Mouse (Mus musculus) adrenal gland, postnatal 25 days (tissue): ENCODE measurements around the gene Scn3b. TPM values are rescaled to one million over a fixed set of nuclear protein-coding genes. Genes with fewer than 3 reads are reported as not detected.
A peak's percentile ranks its signal among the peaks of the same experiment; 100 is the strongest.

Source experiments
- DNase-seq: peaks from one replicate; pipeline ENCODE4 v3.0.0; 2021; ENCODE audit warnings: mixed read lengths
- total RNA-seq: library from RNA; stranded (reverse); gene quantifications from 2 replicates; pipeline ENCODE4 v1.2.3, GENCODE M21; 2021

Gene Scn3b
- total RNA-seq, 1 experiment from 2014 or later, result 6.1 TPM

DNA sequence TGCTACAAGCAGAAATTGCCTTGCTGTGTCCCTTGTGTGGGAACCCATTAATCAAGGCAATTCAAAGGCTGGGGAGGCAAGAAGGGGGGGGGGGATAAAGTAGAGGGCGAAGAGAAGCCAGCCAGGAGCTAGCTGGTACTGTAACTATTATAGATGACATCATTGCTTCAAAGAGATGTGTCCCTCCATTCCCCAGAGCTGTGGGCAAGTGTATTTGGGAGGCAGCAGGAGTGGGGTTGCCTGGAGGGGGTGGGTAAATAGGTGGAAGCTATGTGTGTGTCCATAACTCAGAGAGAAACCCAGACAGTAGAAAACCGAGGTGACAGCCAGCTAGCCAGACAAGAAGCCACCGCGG, 292 bp upstream of the Scn3b start:
- no peak for DNase-seq

DNA sequence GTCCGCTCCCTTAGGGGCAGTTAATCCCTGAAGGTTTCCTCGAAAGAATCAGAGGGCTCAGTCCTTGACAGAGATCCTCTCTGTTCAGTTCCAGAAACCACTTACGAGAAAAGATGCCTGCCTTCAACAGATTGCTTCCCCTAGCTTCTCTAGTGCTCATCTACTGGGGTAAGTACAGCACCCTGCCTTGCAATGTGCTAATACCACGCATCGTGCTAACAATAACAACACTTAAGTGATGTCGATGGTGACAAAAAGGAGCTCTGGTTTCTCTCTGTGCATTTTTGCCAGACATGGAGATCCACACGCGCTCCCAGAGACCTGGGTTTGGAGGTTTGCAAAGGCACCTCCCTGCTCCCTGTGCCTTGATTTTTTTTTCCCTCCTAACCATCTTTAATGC, 863 bp downstream of the Scn3b start:
- no peak for DNase-seq

DNA sequence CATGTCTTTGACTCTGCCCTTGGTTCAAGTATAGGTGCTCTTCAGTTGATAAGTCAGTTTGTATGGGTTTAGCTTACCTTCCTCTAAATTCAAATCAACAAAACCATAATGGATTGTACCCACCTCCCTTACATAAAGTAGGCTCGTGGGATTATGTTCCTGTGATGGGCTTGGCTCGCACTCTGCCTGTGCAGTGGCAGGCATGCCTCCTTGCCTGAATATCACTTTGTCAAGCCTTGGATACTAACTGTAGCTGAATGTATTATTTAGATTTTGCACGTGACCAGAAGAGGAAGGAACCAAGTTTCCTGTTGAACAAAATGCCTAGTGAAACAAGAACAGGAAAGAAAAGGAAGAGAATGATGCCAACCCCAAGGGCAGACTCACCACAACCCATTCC, 2.1 kb downstream of the Scn3b start:
- DNase-seq, result no peak

DNA sequence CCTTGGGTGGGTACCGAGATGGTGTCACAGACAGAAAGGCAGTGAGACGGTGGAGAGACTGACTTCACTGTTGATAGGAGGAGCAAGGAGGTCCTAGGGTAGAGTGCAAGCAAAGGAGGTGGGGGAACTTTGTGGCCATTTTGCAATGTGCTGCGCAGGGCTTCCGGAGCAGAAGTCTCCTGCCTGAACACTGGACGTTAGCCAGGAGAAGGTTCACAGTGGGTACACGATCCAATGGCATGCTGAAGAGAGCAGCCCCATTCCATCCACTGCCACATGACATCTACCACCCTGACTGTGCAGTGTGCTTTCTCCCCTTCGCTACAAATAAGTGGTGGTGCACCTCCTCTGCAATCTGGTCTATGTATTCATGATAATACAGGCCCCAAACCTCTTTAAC, 3.8 kb downstream of the Scn3b start:
- DNase-seq, result no peak

DNA sequence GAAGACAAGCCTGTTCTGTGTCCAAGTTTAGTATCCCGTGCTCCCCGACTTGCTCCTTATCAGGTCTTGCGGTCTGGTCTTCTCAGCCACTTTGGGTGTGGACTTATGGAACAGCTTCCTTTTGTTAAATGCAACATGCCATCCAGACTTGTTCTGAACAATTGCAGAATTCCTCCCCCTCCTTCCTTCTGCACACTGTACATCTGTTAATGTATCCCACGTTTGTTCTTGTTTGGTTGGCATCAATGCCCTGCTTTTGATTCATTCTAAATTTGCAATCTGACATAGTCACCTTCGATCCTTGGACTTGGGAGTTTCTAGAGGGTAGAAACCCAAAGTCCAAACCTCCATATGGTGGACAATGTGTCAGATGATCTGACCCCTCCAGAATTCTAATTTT, 6.9 kb downstream of the Scn3b start:
- DNase-seq, result no peak

DNA sequence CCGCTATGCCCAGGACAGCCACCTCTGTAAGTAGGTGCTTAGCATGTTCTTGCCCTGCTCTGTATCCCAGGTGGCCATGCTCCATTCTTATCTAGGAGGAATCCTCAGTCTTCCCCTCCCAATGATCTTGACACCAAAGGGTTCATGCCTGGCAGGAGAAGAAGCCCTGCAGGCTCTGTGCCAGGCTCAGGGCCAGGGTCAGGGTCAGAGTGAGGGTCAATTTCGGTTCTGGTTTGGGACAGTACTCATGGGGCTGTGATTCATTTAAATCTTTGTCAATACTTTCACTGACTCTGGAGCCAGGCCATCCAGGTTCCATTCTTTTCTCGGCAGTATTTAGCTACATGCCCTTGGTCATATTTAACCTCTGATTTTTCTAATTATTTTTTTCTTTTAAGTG, 8.7 kb downstream of the Scn3b start:
- DNase-seq, result peak; percentile 33

DNA sequence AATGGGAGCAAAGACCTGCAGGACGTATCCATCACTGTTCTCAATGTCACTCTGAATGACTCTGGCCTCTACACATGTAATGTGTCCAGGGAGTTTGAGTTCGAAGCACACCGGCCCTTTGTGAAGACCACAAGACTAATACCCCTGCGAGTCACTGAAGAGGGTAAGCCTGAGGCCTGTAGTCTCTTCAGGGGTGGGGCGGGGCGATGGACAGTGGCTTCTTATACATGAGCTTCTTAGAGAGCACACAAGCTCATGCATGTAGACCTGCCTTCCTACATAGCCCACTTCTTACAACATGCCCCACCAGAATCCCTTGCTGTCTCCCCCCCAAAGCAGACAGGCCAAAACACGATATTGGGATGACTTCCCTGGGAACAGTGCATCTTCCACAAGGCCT, 10.4 kb downstream of the Scn3b start:
- DNase-seq, result no peak

DNA sequence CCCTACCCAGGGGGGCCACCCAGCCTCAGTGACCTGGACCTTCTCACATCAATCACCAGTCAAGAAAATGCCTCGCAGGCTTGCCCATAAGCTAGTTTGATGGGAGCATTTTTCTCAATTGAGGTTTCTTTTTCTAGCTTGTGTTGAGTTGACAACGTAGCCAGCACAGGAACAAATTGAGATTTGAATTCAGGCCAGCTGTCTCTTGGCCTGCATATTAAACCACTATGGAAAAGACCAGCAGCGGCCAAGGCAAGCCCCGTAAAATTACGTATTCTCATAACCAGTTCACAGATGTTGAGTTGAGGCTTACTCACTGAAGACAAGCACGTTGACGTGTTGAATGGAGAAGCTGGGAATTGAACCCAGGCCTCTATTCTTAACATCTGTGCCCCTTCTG, 14.0 kb downstream of the Scn3b start:
- DNase-seq, result no peak

DNA sequence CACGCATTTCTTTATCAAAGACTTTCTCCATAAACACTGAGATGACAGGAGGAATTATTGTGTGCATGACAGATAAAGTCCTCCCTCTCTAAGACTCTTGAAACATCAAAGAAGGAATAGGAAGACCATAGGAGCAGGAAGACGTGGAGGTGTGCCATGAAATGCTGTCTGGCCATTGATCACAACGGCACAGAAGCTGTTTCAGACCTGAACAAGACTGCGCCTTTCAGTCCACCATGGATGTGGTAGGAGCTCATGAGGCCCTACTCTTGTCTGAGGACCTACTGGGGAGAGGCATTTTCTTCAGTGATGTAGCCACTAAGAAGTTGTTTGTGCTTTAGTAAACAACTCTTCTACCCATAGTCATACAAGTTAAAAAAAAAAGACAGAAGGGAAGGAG, 23.5 kb downstream of the Scn3b start:
- no peak for DNase-seq

DNA sequence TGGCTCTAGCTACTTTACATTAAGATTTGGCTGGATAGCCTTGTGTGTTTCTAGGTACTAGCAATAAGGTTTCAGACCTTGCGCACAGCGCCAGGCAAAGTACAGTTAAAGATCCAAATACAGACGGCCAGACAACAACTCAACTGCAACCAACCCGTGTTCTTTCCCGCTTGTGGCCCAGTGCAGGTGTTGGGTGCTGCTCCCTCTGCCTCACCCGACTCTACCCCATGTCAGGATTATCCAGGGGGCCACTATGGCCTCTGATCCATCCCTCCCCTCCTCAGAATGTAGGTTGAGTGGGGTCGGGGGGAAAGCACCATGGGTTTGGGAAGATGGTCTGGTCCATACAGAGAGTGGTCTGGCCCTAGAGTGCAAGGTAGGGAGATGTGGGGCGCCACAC, 24.3 kb downstream of the Scn3b start:
- no peak for DNase-seq

DNA sequence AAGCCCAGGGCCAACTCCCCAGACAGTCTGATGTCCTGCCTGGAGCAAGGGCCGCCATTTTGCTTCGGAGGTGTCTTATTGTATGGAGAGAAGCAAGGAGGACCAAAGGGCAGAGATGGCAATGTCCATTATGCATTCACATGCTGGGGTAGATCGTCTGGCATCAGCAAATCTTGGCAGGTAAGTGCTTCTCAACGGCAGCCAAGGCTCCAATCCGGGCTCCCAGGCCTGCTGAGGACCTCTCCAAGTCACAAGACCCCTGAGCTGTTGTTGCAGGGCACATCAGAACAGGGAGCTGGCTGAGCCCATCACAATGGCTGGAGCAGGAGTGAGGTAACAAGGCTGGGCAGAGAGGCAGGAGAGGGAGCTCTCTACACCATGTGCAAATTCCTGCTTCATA, 24.7 kb downstream of the Scn3b start:
- DNase-seq, result no peak

DNA sequence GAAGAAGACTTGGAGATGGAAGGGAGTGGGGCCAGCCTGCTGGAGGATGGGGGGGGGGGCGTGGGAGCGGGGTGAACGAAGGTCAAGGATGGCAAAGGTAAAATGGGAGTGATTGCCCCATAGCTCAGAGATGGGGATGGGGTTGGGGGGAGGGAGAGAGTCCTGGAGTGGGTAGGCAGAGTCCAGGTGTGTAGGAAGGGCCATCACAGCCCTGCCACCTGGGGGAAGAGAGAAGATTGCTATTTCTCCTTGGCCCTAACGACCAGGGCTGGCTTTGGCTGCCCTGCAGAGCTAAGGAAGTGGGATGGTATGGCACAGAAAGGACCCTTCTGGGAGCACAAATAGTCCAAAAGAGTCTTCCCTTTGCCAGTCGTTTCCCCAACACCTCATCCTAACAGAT, 25.2 kb downstream of the Scn3b start:
- no peak for DNase-seq

DNA sequence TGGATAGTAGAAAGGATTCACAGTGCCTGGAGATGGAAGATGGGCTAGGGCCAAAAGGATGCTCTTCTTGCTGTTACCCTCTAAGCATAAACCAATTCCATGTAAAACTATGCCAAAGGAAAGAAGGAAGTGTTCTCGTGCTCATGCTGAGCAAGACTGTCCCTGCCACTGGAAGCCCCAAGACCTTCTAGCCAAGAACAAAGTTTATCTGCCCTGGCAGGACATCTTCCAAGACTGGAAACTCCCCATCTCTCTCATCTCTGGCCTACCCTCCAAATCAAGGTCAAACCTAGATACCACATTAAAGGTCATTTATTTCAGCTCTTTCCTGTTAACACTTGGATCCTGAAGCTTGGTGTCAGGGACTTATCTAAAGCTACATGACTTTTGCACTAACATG, 25.8 kb downstream of the Scn3b start:
- no peak for DNase-seq

DNA sequence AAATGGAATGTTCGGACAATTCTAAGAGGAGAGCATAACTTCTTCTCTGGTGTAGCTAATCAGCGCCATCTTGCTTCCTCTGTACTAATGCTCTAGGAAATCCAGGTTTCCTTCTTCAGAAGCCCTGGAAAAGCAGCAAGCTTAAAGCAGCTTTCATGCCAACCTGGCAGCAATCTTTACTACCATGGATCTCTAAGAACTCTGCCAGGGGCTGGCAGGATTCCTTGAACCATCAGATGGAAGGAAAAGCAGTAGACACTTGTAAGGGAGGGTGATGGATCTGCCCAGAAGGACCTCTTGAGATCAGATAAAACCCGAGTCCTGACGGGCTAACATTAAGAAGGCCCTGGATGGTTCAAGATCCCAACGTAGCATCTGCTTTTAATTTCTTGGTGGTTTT, 27.2 kb downstream of the Scn3b start:
- DNase-seq, result no peak

DNA sequence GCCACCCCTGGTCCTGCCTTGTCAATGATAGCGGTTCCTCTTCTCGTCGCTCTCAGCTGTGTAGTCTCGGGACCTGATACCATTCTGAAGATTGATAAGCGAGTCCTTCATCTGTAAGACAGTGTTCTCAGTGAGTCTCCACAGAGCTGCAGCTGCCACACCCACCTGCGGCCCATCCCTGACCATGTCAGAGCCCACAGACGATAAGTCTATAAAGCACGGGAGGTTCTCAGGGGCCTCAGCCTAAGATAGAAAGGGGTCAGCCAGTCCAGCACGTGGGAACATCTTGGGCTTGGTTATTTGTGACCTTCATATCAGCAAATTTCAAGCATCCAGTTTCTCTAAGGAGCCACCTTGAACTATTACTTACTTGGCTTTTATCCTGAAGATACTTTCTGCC, 29.0 kb downstream of the Scn3b start:
- DNase-seq, result no peak

DNA sequence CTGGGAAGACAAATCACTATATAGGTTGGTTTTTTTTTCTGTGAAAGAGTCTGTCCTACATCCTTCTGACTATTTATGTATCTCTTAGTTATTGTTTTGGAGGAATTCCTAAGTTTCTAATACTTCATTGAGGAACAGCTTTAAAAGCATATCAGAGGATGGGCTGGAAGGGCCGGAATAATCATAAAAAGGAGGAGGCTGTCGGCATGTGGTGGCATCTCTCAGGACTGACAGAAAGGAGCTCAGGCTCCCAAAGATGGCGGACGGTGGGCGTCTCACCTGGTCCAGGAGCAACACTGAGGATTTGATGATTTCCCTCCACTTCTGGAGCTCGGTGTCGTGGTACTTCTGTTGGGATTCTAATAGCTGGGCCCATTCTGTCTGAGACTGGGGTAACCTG, 30.3 kb downstream of the Scn3b start:
- DNase-seq, result no peak

DNA sequence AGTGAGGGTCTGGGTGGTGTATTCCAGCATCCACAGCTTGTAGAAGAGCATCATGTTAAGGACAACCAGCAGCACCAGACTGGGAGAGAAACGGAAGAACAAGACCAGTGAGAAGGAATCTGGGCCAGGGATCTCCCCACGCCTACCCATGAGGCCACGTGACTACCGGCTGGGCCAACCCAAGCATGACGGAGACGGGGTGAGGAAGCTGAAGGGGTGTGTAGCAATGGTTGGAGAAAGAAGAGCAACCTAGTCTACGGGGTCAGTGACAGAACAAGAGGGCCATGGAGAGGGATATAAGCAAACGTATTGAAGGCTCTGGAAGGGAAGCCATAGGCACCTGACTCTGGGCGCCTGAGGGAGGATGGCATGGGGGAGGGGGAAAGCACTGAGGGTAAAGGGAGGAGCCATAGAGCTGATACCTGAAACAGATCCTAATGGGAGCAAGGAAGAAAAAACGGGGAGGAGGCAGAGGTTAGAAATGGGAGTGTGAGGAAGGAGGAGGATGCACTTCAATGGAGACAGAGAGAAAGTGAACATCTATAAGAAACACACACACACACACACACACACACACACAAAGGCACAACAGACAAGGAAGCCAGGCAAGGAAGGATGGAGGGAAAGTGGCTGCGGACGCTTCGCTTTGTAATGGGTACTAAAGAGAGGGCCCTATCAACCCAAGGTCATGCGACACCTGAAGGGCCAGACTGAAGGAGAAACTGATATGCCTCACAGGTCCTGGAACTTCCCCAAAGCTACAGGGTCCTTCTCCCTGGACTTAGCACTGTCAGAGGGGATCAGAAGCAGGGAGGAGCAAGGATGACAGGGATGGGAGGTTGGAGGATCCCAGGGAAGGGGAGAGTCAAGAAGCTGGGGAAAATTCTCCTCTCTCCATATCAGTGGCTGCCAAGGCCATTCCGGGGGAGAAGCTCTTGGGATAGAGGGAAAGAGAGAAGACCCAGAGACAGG, 31.3 kb downstream of the Scn3b start:
- no peak for DNase-seq

DNA sequence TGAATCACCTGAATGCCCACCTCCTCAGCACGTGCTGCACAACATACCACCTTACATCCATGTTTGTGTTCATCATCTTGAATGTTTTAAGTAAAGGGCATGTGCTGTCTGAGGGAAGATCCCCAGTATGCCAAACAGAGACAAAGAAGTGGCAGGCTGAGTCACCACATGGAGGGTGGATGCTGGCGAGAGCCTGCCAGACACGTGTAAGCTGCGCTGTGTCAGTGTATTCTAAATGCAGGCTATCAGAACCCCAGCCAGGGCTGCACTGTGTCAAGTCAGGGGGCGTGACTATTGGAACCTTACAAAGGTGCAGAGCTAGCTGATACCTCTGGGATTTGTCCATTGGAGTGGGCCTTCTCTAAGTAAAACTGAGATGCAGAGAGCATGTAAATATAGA, 32.5 kb downstream of the Scn3b start:
- no peak for DNase-seq

DNA sequence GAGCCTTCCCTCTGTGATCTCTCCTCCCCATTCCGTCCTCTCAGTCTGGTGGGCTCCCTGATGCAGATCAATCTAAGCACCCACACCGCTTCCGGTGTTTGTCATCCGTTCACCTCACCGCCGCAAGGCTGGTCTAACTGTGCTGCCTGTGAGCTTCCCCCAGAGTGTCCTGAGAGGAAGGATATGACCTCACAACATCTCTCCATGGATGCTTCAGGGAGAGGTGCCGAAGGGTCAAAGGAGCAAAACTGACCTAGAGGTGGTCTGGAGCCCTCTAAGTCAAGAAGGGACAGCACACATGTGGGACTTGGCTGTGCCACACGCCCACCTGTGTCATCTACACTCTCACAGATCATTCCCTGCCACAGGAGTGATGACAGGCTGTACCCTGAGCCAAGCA, 33.4 kb downstream of the Scn3b start:
- no peak for DNase-seq

DNA sequence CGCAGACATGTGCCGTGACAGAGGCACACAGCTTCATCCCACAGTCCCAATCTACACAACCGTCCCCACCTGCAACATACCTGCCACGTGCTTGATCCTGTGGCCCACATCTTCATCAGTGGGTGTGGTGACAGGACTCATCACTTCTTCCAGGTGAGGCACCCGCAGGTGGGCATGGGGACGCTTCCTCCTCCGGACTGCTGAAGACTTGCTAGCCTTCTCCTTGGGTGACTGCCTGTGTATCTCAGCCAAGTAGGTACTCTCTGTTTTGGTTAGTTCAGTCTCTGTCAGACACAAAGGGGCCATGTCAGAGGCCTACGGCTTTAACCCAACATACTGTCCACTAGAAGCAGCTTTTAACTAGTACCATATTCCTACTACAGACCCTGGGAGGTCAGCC, 35.2 kb downstream of the Scn3b start:
- no peak for DNase-seq

DNA sequence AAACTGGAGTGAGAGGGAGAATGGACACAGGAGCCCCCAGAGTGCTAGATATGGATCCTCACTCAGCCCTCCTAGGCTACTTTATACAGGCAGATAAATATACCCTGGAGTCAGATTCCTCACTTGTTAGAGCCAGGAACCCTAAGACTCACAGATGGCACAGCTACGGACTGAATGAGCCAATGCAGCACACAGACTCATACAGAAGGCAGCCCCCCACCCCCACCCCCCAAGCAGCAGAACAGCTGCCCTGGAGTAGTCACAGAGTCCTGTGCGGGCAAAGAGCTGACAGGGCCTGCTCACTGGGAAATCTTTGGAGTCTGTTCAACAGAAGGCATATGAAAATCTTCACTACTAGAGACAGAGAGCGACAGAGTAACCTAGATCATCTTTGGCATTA, 38.3 kb downstream of the Scn3b start:
- no peak for DNase-seq

DNA sequence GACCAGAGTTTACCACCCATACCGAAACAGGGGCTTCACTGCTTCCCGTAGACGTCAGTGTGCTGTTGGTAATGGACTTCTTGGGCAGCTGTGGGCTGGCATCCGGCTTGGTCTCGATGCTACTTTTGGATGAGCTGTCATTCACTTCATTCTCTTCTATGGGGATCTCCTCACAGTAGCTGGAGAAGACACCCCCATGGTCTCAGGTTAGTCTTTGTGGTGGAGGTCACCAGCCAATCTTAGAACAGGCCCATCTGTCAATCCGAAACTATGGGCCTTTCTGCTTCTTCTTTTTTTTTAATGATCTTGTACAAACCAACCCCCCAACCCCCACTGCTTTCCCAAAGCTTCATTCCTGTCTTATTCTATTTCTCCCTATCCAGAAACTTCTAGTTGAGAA, 40.9 kb downstream of the Scn3b start:
- DNase-seq, result no peak

DNA sequence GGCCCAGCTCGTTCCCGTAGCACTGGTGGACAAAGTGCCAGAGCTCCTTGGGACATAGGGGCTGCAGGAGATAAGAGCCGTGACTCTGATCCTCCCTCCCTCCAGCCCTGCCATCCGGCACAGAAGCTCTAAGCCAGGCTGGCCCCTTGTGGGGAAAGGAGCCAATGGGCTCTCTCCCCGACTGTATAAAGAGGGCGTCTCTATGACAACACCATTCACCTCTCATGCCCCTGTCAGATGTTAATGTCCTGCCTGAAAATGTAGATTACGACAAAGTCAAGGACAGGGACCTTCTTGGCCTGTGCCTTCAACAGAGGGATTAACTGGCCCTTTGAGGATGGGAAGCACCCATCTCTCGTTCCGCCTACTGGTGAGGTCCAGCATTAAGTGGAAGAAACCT, 42.8 kb downstream of the Scn3b start:
- DNase-seq, result no peak

DNA sequence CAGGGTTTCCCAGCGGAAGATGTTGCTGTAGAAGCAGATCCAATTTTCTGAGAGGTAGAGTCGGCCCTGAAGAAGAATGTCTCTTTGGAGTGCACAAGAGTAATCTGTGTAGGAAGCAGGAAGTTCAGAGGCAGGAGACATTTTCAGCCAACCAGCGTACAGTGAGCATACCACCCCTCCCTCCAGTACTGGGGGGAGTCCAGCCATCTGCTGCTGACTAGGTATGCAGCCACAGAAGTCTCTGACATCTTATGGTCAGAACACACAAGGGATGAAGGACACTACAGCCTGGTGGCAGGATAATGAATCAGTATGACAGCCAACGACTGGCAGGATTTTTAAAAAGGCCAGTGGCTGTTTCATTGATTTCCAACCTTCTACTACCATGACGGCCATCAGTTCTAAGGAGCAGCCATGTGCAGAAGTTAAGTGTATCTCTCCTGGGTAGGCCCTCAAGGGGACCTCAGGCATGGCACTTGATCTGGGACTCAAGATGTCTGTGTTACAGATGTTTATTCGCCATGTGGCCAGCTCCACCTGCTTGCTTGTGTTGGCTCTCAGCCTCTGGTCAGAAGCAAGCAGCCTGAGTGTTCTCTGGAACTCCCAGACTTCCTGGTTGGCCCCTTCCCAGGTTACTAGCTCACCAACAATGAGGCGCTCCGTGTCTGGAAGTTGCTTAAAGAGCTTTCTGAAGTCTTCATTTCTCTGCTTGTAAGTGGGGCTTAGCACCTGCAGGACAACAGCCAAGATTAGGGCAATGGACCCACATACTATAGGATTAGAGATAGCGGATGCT, 48.0 kb downstream of the Scn3b start:
- DNase-seq, result no peak
